Mouse (Mus musculus) CD8-positive naive resting alpha-beta T cell, adult 2 months (primary cell): ENCODE results near the gene Hnrnpa2b1.
"Not testable (repeated sequence)": the region's sequence is repeated elsewhere in the genome, so short reads cannot be mapped to it uniquely, and the experiment has no call there.

Source experiments
- DNase-seq, 2 experiments: peaks; one replicate each; pipeline ENCODE4 v3.0.0; 2022; ENCODE audit warnings: low read depth in 2 of 2, low spot score in 2 of 2

Gene Hnrnpa2b1

DNA sequence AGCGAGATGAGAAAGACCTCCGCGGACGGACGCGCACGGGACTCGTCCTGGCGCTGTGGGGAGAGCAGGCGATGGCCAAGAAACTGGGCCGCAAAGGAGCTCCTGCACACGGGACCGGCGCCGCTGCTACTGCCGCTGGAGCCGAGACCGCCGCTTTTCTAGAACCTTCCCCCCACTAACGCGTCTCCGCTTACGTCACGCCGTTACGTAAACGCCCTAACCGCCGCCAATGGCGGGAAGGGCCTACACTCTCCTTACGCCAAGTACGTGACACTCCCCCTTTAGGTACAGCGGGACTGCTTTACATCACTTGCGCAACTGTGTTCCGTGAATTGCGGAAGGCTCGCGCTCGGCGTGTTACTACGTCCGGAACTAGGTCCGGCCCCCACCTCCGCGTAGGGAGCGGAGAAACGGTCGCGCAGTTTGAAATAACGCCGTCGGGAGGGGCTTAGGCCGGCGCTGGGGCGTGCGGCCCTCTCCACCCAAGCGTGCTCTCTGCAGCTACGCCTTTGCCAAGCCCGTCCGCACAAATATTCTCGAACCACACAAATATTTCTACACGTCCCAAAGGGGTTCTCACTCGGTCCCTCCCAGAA lies at the start of gene Hnrnpa2b1:
TSS of gene Hnrnpa2b1 (minus strand) at position 180 of the 596 bp plus-strand sequence.
- DNase-seq: peak; percentile 100

- DNase-seq: no peak
Measured at GRCm38 (mm10) chr6:51514860-51515259, 45.2 kb upstream of the Hnrnpa2b1 start.

DNA sequence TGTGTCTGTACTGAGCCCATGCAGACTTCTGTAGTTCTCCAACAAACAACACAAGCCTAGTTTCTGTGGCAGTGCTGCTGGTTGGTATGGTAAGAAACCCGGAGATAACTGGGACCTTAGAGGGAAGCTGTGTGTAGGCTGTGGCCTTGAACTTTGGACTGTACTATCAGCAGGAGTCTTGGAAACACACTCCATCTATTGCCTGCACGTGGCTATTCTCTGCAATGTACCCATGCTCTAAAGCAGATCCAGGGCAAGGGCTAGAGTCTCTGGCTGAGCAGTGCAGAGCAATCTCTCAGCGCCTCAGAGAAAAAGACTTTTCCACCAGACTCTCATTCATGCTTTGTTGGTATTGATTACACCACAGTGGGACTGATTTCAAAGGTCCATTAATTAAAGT lies 44.1 kb upstream of the Hnrnpa2b1 start:
- DNase-seq: no peak

GRCm38 (mm10) chr6:51510946-51511345 lies 41.3 kb upstream of the Hnrnpa2b1 start:
- no peak for DNase-seq

- peak; percentile 56 to 70 for DNase-seq
Measured at GRCm38 (mm10) chr6:51510094-51510493, 40.4 kb upstream of the Hnrnpa2b1 start.

DNA sequence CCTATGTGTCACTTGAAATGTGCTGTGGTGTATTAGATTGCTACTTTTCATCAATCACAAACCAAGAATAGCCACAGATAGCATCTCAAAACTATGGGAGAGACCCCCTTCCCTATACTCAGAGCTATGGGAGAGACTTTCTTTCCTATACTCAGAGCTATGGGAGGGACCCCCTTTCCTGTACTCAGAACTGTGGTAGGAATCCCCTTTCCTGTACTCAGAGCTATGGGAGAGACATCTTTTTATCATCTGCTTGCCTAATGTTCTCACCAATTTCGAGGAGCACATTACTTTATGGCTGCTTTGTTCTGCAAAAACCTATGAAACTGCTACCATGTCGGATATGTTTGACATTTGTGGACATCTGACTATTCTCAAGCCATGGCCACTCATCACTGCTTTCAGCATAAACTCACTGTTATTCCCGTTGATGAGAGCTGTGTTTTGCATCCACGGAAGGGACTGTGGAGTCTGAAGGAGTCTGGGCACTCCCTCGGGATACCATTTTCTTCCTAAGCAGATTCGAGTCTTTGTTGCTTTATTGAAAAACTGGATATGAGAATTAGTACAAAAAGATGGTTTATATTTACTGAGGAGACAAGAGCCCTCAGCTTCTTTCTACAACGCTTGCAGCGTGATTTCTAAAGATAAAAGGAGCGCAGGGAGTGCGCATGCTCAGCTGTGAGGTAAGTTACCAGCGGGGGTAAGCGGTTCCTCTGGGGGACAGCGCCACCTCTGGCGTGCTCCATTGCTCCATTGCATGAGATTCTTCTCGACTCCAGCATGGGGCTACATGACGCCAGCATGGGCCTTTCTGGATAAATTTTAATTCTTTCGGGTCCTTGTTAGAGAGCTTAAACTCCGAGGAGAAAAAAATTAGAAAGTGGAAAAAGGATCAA lies 39.3 kb upstream of the Hnrnpa2b1 start:
- peak; percentile 70 to 81 for DNase-seq

DNA sequence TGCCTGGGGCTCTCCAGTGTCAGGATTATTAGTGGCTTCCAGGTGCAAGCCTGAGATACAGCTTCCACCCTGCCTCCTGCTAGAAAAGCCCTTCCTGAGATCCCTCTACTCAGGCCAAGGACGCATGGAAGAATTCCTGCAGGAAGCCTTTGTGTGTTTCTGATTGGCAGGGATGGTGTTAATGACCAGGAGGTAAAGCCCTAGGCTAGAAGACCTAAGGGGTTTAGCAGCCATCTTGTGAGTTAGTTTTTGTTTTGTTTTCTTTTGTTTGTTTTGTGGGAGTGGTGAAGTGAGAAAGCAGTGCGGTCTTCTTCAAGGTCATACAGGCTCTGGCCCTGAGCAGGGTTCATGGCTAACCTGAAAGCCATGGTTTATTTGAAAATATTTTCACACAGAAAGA lies 37.9 kb upstream of the Hnrnpa2b1 start:
- DNase-seq: no peak

DNA sequence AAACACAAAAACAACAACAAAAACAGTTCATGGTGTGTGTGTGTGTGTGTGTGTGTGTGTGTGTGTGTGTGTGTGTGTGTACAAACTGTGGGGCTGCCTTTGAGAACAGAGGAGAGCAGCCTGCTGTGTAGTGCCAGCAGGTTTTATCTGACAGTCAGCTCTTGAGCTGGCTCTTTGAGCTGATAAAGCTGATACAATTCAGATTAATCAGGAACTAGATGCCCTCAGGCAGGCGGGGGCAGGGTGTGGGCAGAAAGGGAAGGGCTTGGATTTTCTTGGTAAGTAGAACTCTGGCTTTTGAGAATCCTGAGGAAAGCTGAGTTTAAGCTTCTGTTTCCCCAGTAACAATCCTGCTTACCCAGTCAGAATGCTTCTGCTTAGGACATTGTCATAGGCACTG lies 36.0 kb upstream of the Hnrnpa2b1 start:
- DNase-seq: no peak

DNA sequence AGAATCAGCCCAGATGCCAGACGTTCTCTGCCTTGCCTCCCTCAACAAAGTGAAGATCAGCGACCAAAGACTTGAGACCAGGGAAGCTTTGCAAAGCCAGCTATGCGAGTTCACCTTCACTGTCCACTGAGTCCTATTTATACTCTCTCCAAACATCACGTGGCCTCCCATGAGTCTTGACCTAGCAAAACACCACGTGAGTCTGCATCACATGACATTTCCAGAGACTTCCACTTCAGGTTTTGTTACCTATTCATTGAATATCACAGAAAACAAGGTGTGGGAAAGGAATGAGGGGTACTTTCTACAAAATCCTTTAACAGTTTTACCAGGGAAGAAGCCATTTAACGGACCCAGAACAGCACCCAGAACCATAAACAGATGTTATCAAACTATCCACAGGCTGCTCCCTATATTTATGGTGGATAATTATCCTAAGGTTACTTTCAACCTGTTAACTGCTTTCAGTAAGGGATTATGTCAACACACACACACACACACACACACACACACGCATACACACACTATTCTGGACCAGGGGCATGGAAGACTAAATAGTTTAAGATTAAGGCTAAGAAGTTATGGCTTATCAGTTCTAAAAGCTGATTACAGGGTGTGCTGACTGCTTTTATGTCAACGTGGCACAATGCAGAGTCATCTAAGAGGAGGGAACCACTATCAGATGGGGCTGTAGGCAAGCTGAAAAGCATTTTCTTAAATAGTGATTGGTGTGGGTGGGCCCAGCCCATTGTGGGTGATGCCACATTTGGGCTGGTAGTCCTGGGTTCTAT lies 27.8 kb upstream of the Hnrnpa2b1 start:
- no peak for DNase-seq

DNA sequence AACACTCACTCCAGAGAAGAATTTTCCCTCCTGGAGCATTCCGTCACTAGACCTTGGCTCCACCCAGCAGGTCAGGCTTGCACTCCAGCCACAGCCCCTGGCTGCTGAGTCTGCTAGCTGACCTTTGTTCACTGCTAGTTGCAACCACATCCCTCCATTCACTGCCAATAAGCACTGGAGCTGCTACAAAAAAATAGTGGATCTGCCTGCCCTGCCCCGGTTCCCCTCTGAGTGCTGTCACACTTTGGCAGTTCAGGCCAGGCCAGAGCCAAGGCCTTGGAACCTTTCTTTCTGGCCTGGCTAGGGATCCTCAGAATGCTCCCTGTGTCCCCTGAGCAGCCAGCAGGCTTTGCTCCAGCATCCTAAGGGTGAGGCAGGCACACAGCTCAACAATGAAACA lies 20.1 kb upstream of the Hnrnpa2b1 start:
- no peak for DNase-seq

- DNase-seq: no peak
Measured at GRCm38 (mm10) chr6:51486731-51487130, 17.0 kb upstream of the Hnrnpa2b1 start.

DNA sequence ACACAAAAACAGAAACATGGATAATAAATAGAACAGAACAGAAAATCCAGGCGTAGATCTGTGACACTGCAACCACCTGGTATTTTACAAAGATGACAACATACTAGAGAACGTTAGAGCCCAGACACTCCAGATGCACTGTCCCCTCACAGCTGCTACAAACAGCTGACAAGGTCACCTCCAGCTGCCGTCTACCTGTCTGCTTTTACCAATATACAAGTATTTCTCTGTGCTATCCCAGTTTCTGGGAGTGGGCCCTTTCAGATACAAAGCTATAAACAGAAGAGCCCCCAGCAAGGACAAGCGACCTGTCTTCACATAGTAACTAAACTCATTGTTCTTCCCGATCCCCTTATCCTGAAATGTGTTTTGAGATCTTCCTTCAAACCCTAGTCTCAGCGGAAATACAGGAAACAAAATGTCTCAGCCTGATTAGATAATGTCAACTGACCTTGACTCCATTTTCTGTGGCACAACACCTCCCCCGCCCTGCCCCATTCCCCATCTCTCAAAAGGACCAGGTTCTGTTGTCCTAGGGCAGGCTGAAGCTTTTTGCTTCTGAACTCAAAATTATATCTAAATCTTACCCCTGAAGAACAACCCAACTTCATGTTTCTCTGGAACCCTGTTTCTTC lies 16.5 kb upstream of the Hnrnpa2b1 start:
- no peak for DNase-seq

DNA sequence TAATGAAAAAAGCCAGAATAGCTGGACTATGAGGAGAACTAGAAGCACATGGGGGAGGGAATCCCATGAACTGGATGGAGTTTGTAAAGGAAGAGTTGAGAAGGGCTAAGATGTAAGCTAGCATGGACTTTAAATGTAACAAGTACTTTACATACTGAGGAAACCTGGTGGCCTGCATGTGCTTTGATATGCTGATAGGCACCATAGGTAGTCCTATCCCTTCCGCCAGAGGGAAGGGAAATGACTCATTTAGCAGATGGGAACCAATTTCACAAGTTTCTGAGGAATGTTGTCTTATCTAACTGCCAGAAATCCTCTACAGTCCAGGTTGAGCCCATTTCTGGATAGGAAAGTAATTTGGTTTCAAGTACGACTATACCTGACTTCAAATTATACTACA lies 16.0 kb upstream of the Hnrnpa2b1 start:
- no peak for DNase-seq

- DNase-seq: not testable (repeated sequence)
Measured at GRCm38 (mm10) chr6:51484556-51484955, 14.9 kb upstream of the Hnrnpa2b1 start.

GRCm38 (mm10) chr6:51483861-51484260 lies 14.2 kb upstream of the Hnrnpa2b1 start:
- DNase-seq: no peak

- no peak for DNase-seq
Measured at GRCm38 (mm10) chr6:51481548-51481947, 11.9 kb upstream of the Hnrnpa2b1 start.

DNA sequence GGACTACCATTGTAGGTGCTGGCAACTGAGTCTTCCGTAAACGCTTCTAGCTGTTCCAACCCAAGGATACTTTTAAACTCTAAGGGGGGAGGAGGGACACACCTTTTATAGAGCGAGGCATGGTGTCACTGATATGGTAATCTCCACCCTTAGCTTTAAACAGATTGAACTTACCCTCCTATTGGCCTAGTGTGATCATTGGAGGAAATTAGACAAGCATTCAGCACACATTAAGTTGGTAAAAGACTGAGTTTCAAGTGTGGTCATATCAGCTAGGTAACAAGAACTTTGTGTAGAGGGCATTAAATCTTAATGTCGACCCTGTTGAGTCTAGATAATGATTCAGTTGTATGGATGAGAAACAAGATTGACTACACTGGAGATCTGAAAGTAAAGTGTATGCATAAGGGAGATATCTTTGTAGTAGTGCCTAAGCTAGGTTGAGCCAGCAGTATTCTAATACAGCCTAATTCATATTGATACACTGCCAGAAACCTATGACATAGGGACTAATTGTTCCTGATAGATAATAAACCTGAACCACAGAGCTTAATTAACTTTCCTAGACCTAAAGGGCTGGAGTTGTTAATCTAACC lies 9.5 kb upstream of the Hnrnpa2b1 start:
- DNase-seq: no peak

DNA sequence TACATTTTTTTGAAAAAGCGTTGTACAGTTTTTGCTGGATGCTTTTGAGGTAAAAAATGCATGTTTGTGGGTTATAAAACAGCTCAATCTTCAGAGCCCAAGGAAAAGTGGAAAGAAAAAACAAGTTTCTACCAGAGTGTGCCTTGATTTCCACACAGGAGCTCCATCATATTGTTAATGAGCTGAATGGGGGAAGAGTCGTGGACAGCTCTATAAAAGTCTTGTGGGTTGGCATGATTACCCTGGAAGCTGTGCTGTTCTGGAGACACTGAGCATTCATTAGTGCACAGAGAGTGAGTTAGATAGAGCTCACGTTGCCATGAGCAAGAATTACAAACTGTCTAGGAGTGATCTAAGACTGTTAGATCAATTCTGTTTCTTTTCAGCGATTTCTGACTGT lies 2.5 kb upstream of the Hnrnpa2b1 start:
- no peak for DNase-seq

DNA sequence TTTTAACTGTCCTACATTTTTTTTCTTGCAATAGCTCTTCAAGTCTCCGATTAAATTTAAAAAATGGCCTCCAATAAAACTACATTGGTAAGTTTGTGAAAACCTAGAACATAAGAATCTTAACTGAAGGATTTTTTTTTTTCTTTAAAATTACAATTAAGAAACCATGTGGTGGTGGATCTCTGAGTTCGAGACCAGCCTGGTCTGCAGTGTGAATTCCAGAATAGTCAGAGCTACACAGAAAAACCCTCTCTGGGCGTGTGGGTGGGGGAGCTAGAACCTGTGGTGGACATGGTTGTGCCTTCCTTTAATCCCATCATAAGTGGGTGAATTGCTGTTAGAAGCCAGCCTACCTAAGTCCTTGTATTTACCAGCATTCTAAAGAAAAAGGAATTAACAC lies 2.1 kb upstream of the Hnrnpa2b1 start:
- no peak for DNase-seq

GRCm38 (mm10) chr6:51471179-51471505 lies 1.4 kb upstream of the Hnrnpa2b1 start:
- DNase-seq: no peak
